Mouse (Mus musculus) gastrocnemius, postnatal 36 days (tissue): ENCODE measurements around the gene Nod1. TPM values are rescaled to one million over a fixed set of nuclear protein-coding genes. Genes with fewer than 3 reads are reported as not detected.
A peak's percentile ranks its signal among the peaks of the same experiment; 100 is the strongest.

Experiments
- DNase-seq, 2 experiments: peaks; one replicate each; pipeline ENCODE4 v3.0.0; 2022
- intact Hi-C: fragments of 180-260 bp; cut with DNase I; formaldehyde crosslinking; loops from one replicate; pipeline ENCODE4 v1.15.1; 2025
- total RNA-seq, 2 experiments: library from RNA; stranded (reverse); gene quantifications; 2 replicates each; pipeline ENCODE4 v1.2.3; 2021

The Nod1 gene
- total RNA-seq, 2 experiments from 2014 or later = 6.1 to 8.2 TPM

DNA sequence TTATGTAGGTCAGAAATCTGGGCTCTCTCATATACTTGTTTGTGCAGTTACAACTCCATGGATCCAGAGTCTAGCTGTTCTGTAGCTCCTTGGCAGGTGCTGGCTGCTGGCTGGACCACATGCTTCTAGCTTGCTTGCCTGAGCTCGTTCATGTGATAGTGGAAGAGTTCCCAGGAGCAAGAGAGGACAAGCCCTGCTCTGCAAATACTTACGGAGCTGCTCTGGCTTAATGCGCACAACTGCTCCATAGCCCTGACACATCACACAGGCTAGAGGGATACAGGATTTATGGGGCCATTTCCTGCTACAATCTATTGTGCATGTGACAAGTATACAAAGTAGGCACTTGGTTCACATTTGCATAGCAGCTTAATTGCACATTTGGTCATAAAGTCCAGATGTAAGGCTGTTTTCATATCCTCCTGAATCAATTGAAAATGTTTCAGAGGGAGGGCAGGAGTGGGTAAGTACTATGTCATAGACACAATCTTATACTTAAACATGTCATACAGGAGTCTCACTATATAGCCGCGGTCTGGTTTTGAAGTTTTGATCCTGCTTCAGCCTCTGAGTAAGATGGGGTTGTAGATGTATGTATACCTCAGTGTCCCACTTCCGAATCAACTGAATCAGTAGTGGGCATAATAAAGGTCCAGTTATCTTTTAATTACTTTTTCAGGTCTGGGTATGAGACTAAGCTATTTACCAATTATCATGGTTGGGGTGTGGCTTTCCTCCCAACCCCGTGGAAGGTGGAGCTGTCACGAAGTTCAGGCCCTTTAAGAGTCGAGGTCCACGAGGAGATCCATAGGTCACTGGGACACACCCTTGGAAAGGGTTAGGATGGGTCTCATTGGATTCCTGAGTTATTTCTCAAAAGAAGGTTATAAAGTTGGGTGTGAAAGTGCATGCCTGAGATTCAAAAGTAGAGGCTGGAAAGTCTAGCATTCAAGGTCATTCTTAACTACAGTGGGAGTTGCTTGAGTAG is 66.1 kb downstream of the Nod1 start:
- intact Hi-C loops = loop anchor here (5.0 kb wide), 1 partner anchor 89 kb away; the partner anchor contains the start of gene Znrf2
- peak; percentile 28 to 50 for DNase-seq

GRCm38 (mm10) chr6:54902547-54902946 is 69.9 kb downstream of the Nod1 start:
- DNase-seq = no peak
- intact Hi-C loops = no loop called here

- DNase-seq = no peak
- intact Hi-C loops = no loop called here
Measured at GRCm38 (mm10) chr6:54900256-54900655, 72.2 kb downstream of the Nod1 start.

DNA sequence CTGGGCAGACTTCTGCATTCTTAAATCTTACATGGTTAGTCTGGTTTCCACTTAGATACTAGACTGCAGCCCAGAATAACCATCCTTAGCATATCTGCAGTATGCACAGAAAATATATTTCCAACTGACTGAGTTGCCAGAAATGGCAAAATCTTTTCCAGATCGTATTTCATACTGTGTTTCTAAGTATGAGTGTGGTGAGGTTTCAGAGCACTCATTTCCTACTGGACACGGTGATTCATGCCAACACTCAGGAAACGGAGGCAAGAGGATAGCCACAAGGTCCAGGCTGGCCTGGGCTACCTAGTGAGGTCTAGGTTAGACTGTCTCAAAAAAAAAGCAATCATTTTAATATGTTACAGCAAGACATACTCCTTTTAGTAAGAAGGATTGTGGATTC is 81.0 kb downstream of the Nod1 start:
- intact Hi-C loops = no loop called here
- no peak for DNase-seq

- intact Hi-C loops = no loop called here
- no peak for DNase-seq
Measured at GRCm38 (mm10) chr6:54890221-54890620, 82.2 kb downstream of the Nod1 start.

GRCm38 (mm10) chr6:54886195-54886594 is 86.2 kb downstream of the Nod1 start:
- DNase-seq = no peak
- intact Hi-C loops = no loop called here

- no peak for DNase-seq
- intact Hi-C loops = no loop called here
Measured at GRCm38 (mm10) chr6:54883424-54883823, 89.0 kb downstream of the Nod1 start.

DNA sequence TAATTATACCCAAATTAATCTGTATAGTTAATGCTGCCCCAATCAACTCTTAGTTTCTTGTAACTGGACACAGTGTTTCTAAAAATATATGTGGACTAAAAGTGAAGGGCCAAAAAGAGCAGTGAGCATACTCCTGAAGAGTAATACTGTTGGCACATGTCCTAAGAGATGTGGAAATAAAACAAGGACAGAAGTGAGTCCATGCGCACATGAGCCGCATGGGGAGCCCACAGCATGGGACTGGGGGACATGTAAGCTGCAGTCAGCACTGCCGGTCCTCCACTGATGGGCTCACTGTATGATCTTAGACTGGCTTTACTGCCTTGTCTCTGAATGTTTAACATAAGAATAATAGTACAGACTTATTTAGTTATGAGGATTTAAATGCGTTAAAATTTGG is 92.3 kb downstream of the Nod1 start:
- DNase-seq = no peak
- intact Hi-C loops = no loop called here

DNA sequence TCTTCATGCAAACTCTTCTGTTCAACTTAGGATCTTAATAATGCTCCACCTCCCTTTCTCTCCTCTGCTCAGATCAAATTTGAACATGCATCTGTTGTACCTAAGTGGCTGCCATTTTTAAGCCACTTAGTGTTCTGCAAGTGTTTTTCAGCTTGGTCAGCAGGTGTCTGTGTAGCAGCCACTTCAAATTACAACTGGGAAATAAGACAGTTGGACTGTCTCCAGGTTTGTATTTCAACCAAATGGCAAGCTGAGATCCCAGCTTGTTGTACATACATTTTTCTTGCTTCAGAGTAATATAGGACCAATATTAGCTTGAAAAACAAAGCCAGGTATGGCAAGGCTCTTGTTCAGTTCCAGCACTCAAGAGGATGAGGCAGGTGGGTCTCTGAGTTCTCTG is 93.9 kb downstream of the Nod1 start:
- intact Hi-C loops = no loop called here
- no peak for DNase-seq

GRCm38 (mm10) chr6:54877651-54878050 is 94.8 kb downstream of the Nod1 start:
- no peak for DNase-seq
- intact Hi-C loops = no loop called here

- DNase-seq = no peak
- intact Hi-C loops = no loop called here
Measured at GRCm38 (mm10) chr6:54876782-54877181, 95.6 kb downstream of the Nod1 start.

Other genes starting within 250 kb of the Nod1 start
- gene Znrf2, start 155.7 kb downstream of the Nod1 start, total RNA-seq = 10 to 100 TPM; 13.1 to 13.6 TPM
- gene Ggct, start 20.3 kb upstream of the Nod1 start, total RNA-seq = 1 to 10 TPM; 8.8 to 8.9 TPM
- 10 to 100 TPM; 51.5 to 54.6 TPM for gene Gars, start 65.4 kb upstream of the Nod1 start, total RNA-seq
- 10 to 100 TPM; 19.5 to 20.8 TPM for gene Crhr2, start 160.4 kb upstream of the Nod1 start, total RNA-seq
- 10 to 100 TPM in 1 of 2 experiments, 1 to 10 TPM in 1; 7.3 to 10.8 TPM for gene Inmt, start 202.4 kb upstream of the Nod1 start, total RNA-seq
- gene Mindy4, start 230.8 kb upstream of the Nod1 start, total RNA-seq = 1 to 10 TPM; 3.0 to 3.4 TPM